Mouse (Mus musculus) gonadal fat pad, adult 2 months (tissue): ENCODE measurements around the gene Ptprn2. TPM values are rescaled to one million over a fixed set of nuclear protein-coding genes. Genes with fewer than 3 reads are reported as not detected.

Source experiments
- DNase-seq: peaks from one replicate; pipeline ENCODE4 v3.0.0-alpha.2; 2012; ENCODE audit warnings: low read depth
- polyA plus RNA-seq: library from polyadenylated mRNA; depleted of rRNA; stranded (reverse); fragments of >200 nt; gene quantifications from 2 replicates; pipeline ENCODE4 v1.2.3, GENCODE M21; 2012; rRNA removed

The Ptprn2 gene
- polyA plus RNA-seq = 1.7 and 2.3 TPM in 2 replicates

GRCm38 (mm10) chr12:116485591-116486403, at the start of gene Ptprn2:
TSS of gene Ptprn2 (plus strand) at chr12:116485720.
- DNase-seq = no peak

- no peak for DNase-seq
Measured at GRCm38 (mm10) chr12:116436125-116436524, 49.4 kb upstream of the Ptprn2 start.

GRCm38 (mm10) chr12:116438591-116438990, 46.9 kb upstream of the Ptprn2 start:
- DNase-seq = no peak

GRCm38 (mm10) chr12:116442184-116442583, 43.3 kb upstream of the Ptprn2 start:
- no peak for DNase-seq

GRCm38 (mm10) chr12:116449536-116449935, 36.0 kb upstream of the Ptprn2 start:
- DNase-seq = no peak

GRCm38 (mm10) chr12:116460379-116461065, 25.0 kb upstream of the Ptprn2 start:
- no peak for DNase-seq

GRCm38 (mm10) chr12:116467030-116467429, 18.5 kb upstream of the Ptprn2 start:
- DNase-seq = no peak

- DNase-seq = no peak
Measured at GRCm38 (mm10) chr12:116468348-116468747, 17.2 kb upstream of the Ptprn2 start.

- DNase-seq = no peak
Measured at GRCm38 (mm10) chr12:116469096-116469495, 16.4 kb upstream of the Ptprn2 start.

- no peak for DNase-seq
Measured at GRCm38 (mm10) chr12:116473264-116473663, 12.3 kb upstream of the Ptprn2 start.

GRCm38 (mm10) chr12:116473761-116474160, 11.8 kb upstream of the Ptprn2 start:
- DNase-seq = no peak

GRCm38 (mm10) chr12:116474676-116475075, 10.8 kb upstream of the Ptprn2 start:
- DNase-seq = no peak

GRCm38 (mm10) chr12:116478771-116479170, 6.7 kb upstream of the Ptprn2 start:
- no peak for DNase-seq

- DNase-seq = no peak
Measured at GRCm38 (mm10) chr12:116481921-116482320, 3.6 kb upstream of the Ptprn2 start.

GRCm38 (mm10) chr12:116483581-116483980, 1.9 kb upstream of the Ptprn2 start:
- no peak for DNase-seq

- DNase-seq = no peak
Measured at GRCm38 (mm10) chr12:116484991-116485390, 529 bp upstream of the Ptprn2 start.

- no peak for DNase-seq
Measured at GRCm38 (mm10) chr12:116486404-116486730, 847 bp downstream of the Ptprn2 start.

GRCm38 (mm10) chr12:116488836-116489235, 3.3 kb downstream of the Ptprn2 start:
- DNase-seq = no peak

GRCm38 (mm10) chr12:116490575-116491356, 5.2 kb downstream of the Ptprn2 start:
- no peak for DNase-seq

- no peak for DNase-seq
Measured at GRCm38 (mm10) chr12:116498666-116499065, 13.1 kb downstream of the Ptprn2 start.

- DNase-seq = no peak
Measured at GRCm38 (mm10) chr12:116500652-116501051, 15.1 kb downstream of the Ptprn2 start.

GRCm38 (mm10) chr12:116512482-116512881, 27.0 kb downstream of the Ptprn2 start:
- no peak for DNase-seq
